Mouse (Mus musculus): ENCODE results near the gene Spopl. TPM values are rescaled to one million over a fixed set of nuclear protein-coding genes. Genes with fewer than 3 reads are reported as not detected.

The Spopl gene
- polyA plus RNA-seq (2015; fragmentation: Illumina TruSeq; extraction: RNeasy Lipid Tissue Mini Kit (QIAGEN cat#74804); ENCODE audit: insufficient read depth, low read depth, low replicate concordance) = 1.6 TPM

DNA sequence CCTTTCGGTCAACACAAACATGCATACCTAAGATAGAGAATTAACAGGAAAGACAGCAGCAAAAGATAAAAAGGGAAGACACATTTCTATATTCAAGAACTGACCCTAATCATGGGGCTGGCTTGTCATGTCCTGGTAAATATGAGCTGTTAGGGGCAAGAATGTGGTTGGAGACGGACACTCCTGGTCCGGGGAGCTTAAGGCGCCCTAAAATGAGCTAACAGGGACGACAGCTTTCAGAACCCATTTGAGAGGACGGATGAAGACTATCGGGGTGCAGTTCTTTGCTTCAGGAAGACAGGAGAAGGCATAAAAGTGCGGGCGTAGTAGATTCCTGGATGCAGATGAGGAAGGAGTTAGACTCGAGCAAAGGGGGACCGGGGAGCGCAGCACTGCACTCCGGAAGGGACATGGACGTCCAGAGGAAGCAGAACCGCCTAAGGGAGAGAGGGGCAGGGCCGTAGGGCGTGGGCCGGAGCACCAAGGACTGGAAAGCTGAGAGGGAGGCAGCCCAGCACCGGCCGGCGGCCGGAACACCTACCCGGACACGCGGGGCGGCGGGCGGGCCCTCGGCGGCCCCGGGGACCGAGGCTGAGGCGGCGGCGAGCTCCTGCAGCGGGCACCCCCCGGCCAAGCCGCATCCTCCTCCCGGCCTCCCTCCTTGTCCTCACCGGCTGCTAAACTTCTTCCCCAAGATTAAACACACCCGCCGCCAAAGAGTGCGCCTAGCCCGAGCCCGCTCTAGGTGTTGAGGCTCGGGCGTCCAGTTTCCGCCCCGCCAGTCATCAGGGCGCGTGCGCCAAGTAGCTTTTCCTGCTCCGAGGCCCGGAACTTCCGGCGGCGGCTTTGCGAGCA lies at the start of gene Spopl:
Gene Spopl, minus strand, starts transcription at position 805 of the 855 bp plus-strand sequence.

